Mouse (Mus musculus): ENCODE measurements around the gene Tnfaip2.

Gene Tnfaip2

GRCm38 (mm10) chr12:111442309-111443010, at the start of gene Tnfaip2:
Gene Tnfaip2 (plus strand): TSS chr12:111442469.
- peak; percentile 72 for DNase-seq (ENCODE audit: low read depth, low spot score)

DNA sequence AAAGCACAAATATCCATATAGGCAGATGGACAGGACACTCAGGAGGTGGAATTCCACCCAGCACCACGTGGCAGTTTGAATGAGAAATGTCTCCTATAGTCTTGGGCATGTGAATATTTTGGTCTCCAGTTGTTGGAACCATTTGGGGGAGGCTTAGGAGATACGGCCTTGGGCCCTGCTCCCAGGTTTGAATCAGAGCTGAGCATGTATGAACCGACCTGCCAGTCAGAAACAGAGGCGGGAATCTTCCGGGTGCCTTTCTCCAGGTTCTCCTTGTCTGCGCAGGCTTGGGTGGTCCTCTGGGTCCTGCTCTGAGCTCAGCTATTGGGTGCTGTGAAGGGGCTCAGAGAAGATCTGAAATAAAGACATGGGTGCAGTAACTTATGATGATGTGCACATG, 48.3 kb upstream of the Tnfaip2 start:
- no peak for DNase-seq (ENCODE audit: low read depth, low spot score)

DNA sequence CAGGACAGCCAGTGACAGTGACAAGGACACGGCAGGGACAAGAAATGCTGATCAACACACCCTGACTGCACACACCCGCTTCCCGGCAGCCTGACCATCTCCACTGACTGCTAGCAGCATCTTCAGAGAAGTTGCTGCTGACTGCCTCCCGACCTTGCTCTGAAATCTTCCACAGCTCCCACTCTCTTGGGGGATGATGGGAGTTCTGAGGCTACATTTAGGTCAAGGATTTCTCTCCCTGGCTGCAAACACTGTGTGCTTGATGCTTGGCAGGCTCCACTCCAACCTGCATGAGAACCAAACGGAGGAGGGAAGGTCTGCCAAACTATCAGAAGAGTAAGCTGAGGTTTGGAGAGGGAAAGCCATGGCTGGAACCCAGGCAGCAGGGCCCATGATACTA, 45.3 kb upstream of the Tnfaip2 start:
- no peak for DNase-seq (ENCODE audit: low read depth, low spot score)

DNA sequence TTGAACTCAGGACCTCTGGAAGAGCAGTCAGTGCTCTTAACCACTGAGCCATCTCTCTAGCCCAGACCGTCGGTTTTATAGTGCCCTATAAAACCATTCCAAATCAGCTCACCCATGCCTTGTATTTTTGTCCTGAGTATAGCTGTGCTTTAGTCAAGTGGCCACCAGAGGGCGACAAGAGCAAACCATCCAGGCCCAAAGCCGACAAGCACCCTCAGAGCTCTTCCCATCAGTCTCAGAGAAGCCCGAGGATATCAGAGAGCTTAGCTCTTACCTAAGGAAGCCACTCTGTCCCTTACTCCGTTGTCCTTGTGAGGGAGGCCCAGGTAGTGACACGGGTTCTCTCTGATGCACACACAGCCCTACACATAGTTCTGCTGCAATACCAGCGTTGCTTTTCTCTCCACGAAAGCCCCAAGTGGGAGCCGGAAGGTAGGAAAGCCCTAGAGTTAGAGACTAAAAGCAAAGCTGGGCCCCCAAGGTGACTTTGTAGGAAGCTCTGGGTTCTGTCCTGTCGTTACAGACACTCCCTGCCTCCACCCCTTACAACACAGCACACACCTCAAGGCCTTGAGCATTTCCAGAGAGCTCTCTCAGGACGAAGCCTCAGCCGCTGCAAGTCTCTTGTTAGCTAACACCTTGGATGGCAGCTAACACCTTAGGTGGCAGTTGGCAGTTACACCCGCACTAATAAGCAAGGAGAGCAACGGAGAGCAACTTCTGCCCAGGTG, 40.6 kb upstream of the Tnfaip2 start:
- DNase-seq (ENCODE audit: low read depth, low spot score), result peak; percentile 80

GRCm38 (mm10) chr12:111404880-111405279, 37.4 kb upstream of the Tnfaip2 start:
- DNase-seq (ENCODE audit: low read depth, low spot score), result peak; percentile 74

GRCm38 (mm10) chr12:111406622-111407021, 35.6 kb upstream of the Tnfaip2 start, which contains the start of gene Lbhd2:
Gene Lbhd2 (plus strand): TSS chr12:111406809.
- DNase-seq (ENCODE audit: low read depth, low spot score), result no peak

DNA sequence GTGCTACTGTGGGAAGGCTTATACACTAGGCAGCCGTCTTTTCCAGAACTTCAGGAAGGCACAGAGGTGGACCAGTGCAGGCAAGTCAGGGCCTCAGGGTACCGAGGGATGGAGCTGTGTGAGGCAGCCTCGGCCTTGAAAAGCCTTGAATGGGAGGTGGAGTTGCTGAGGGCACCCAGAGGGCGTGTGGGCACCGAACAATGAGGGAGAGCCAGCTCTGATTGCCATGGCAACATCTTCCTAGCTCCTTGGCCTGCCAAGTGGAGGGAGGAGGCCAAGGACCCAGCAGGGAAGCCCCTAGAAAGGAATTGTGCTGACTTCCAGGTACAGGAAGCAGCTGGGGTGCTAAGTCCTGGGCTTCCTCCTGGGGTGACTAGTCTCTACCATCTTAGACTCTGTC, 32.7 kb upstream of the Tnfaip2 start:
- DNase-seq (ENCODE audit: low read depth, low spot score), result peak; percentile 14

DNA sequence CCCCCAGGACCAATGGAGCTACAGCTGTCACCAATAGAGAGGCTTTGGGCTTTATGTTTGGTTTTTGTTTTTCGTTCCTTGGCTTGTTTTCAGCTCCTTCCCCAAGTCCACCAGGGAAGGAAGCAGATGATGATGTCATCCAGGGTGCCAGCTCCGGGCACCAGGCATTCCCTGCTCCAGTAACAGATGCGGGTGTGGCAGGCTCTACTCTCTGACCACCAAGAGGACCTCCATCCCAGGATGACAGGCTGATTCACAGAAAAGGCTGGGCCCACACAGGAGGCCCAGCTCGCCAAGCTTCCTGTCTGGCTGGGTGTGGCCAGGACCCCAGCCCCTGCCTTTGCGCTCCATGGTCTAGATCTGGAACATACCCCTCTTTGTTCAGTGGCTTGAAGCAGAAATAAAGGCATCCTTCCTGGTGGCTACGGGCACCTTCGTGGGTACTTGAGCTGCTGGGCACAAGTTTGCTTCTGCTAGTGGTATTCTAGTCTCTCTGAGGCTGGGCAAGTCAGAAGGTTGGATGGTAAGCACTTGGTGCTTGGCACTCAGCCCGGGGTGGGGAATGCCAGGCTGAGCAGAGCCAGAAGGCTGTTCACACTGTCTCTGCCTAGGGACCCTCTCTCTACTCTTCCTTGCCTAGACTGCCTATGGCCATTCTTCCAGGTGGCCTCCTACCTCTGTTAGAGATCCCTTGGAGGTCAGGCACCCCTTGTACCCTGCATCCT, 30.5 kb upstream of the Tnfaip2 start:
- DNase-seq (ENCODE audit: low read depth, low spot score), result no peak

DNA sequence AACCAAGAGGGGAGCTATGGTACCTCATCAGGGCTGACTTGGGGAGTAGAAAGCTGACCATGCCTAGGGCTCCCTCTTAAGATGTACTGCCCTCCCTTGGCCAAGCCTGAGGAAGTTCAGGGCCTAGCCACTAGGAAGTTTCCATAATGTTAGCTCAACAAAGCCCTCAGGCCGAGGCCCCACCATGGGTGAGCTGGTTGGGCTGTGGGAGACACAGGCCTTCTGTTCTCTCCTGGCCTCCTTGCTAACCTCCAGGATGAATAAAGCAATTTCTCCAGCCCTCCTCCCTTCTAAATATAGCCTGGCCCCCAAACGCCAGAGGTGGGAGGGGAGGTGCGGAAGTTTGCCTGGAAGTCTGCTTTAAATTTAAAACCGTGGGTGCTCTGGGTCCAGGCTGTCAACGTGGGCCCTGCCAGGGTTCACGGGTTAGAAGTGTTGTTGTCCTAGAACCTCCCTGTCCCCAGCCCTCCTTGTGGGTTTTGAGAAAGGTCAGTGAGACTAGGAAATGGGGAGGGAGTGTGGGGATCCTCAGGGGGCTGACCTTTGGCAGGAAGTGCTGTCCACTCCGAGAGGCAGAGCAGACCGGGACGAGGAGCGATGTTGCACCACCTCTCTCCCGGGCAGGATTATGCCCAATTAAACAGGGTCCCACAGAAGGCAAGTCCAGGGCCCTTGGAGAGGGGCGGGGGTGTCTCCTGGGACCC, 29.5 kb upstream of the Tnfaip2 start:
- no peak for DNase-seq (ENCODE audit: low read depth, low spot score)

GRCm38 (mm10) chr12:111413300-111413699, 29.0 kb upstream of the Tnfaip2 start:
- peak; percentile 88 for DNase-seq (ENCODE audit: low read depth, low spot score)

DNA sequence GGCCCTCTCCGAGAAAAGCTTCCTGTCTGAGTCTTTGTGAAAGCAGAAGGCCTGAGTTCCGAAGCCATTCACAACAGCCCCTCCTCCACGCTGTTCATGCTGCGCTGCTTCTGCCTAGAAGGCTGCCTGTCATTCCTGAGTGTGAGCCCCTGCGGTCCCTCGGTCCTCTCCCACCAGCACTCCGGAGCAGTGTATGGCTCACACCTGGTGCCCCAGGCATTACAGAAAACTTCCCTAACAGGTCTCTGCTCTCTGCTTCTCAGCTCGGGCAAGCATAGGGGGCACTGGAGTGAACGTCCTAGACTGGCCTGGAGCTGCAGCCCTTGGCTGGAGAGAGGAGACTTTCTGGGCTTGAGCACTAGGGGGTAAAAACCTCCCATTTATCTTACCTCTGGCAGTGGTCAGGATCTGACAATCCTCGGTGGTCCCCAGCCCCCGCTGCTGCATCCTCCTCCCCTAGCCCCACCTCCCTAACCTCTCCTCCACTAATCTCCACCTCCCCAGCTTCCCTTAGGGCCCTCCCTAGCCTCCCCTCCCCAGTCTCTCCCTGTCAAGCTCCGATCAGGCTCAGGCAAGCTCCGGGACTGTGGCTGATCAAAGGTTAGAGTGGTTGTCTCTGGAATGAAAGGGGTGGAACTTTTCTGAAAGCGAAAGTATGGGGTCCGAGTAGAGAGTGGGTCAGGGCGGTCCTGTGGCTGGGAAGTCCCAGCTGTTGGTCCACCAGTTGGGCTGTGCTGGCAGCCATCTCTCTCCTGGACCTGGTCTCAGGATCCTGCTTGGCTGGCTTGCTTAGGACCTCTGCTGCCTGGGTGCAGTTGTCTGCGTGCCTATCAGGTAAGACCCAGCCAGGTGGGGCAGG, 25.1 kb upstream of the Tnfaip2 start, which contains the start of gene Exoc3l4:
Gene Exoc3l4 (plus strand): TSS at position 97 of the 859 bp plus-strand sequence.
- DNase-seq (ENCODE audit: low read depth, low spot score), result peak; percentile 37

- no peak for DNase-seq (ENCODE audit: low read depth, low spot score)
Measured at GRCm38 (mm10) chr12:111419918-111420317, 22.4 kb upstream of the Tnfaip2 start.

GRCm38 (mm10) chr12:111420946-111421709, 21.1 kb upstream of the Tnfaip2 start:
- DNase-seq (ENCODE audit: low read depth, low spot score), result no peak

GRCm38 (mm10) chr12:111422852-111423251, 19.4 kb upstream of the Tnfaip2 start:
- no peak for DNase-seq (ENCODE audit: low read depth, low spot score)

DNA sequence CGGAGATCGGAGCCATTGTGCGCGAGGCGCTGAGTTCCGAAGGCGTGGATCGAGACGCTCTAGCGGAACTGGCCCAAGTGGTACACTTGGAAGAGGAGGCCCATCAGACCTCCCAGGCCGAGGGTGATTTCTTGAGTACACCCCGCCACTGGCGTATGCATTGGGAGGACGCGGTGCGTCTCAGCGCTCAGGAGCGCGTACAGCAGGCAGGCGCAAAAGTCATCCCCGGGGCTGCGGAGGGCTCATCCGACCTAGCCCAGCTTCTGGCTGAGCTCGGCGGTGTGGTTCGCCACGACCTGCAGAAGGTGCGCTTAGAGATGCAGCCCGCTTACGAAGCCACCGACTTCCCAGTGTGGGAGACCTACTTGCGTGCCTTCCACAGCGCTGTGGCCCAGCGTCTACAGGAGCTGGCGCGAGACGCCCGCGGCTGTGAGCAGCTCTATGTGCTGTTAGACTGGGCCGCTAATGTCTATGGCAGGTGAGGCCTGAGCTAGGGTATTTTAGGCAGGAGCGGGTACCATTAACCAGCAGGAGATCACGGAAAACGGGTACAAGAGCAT, 18.6 kb upstream of the Tnfaip2 start:
- peak; percentile 39 for DNase-seq (ENCODE audit: low read depth, low spot score)

- DNase-seq (ENCODE audit: low read depth, low spot score), result no peak
Measured at GRCm38 (mm10) chr12:111424547-111424946, 17.7 kb upstream of the Tnfaip2 start.

DNA sequence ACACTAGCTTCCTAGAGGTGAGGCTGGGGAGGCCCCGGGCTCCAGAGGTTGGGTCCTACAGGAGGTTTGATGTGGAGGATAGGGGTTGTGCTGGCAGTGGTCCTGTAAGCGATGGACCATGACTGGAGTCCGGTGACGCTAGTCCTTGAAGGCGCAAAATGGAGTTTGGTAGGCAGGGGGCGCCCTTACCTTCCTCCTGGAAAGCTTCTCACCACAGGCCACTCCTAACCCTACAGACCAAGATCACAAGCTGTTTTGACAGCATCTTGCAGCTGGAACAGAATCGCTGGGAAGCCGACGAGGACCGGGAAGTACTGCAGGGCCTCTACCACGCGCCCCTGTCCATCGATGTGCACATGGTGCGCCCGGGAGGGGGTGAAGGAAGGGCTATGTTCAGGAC, 17.0 kb upstream of the Tnfaip2 start:
- DNase-seq (ENCODE audit: low read depth, low spot score), result peak; percentile 78

- peak; percentile 87 for DNase-seq (ENCODE audit: low read depth, low spot score)
Measured at GRCm38 (mm10) chr12:111425789-111426460, 16.3 kb upstream of the Tnfaip2 start.
